Mouse (Mus musculus): ENCODE data around the gene Trappc13. TPM values are rescaled to one million over a fixed set of nuclear protein-coding genes. Genes with fewer than 3 reads are reported as not detected.

The Trappc13 gene
- polyA plus RNA-seq, 1 experiment from 2014 or later = 60.9 TPM

Other genes with a start within 250 kb of the Trappc13 start
- gene Nln, start 68.9 kb downstream of the Trappc13 start, polyA plus RNA-seq (2015; fragmentation: Nextera tagmentation; extraction: Ambion mirVana) = 15.0 and 15.7 TPM in 2 replicates
- gene Sgtb, start 68.7 kb downstream of the Trappc13 start, polyA plus RNA-seq (2015; fragmentation: Nextera tagmentation; extraction: Ambion mirVana) = 8.0 and 8.2 TPM in 2 replicates
- 22.8 and 24.1 TPM in 2 replicates for gene Trim23, start 328 bp upstream of the Trappc13 start, polyA plus RNA-seq (2015; fragmentation: Nextera tagmentation; extraction: Ambion mirVana)
- 78.1 and 86.2 TPM in 2 replicates for gene Cenpk, start 50.1 kb upstream of the Trappc13 start, polyA plus RNA-seq (2015; fragmentation: Nextera tagmentation; extraction: Ambion mirVana)
- 16.2 and 17.4 TPM in 2 replicates for gene Ppwd1, start 50.4 kb upstream of the Trappc13 start, polyA plus RNA-seq (2015; fragmentation: Nextera tagmentation; extraction: Ambion mirVana)
- gene Adamts6, start 109.4 kb upstream of the Trappc13 start, polyA plus RNA-seq (2015; fragmentation: Nextera tagmentation; extraction: Ambion mirVana) = 4.6 and 5.8 TPM in 2 replicates